Mouse (Mus musculus) MEL (cell line): ENCODE results near the gene Ttc25. TPM values are rescaled to one million over a fixed set of nuclear protein-coding genes. Genes with fewer than 3 reads are reported as not detected.

Experiments used
- DNase-seq: peaks from one replicate; pipeline ENCODE4 v3.0.0; 2011; ENCODE audit warnings: low read depth, low spot score
- H3K27ac ChIP-seq: 2 replicates; pipeline ENCODE4 v1.5.1; 2012; ENCODE audit warnings: low read depth, mild to moderate bottlenecking, control low read depth, low read length, moderate library complexity; ENCODE audit not compliant: control insufficient read depth
- H3K27me3 ChIP-seq, 2 experiments: fragments of 150-350 bp in 1 of 2; sonication (generic) in 1 of 2; 2 replicates each; pipeline ENCODE4 v1.6.1; 2012; ENCODE audit warnings: low read length in 2 of 2, mild to moderate bottlenecking in 2 of 2, improper control_type of control experiment in 1 of 2, moderate library complexity in 1 of 2; ENCODE audit not compliant: insufficient read depth in 2 of 2, control insufficient read depth in 1 of 2
- H3K36me3 ChIP-seq, 2 experiments: 2 replicates each; pipeline ENCODE4 v1.6.1; 2012 to 2014; ENCODE audit warnings: low read length in 2 of 2, improper control_type of control experiment in 1 of 2, inconsistent platforms in 1 of 2, mild to moderate bottlenecking in 1 of 2; ENCODE audit not compliant: insufficient read depth in 2 of 2, control insufficient read depth in 1 of 2
- H3K4me1 ChIP-seq, 2 experiments: fragments of 150-350 bp in 1 of 2; sonication (generic) in 1 of 2; 2 replicates each; pipeline ENCODE4 v1.6.1; 2012; ENCODE audit warnings: low read length in 2 of 2, improper control_type of control experiment in 1 of 2, mild to moderate bottlenecking in 1 of 2; ENCODE audit not compliant: insufficient read depth in 2 of 2, control insufficient read depth in 1 of 2
- H3K4me3 ChIP-seq, 2 experiments: fragments of 150-350 bp in 1 of 2; sonication (generic) in 1 of 2; 2 replicates each; pipeline ENCODE4 v1.5.1; 2012; ENCODE audit warnings: low read depth in 2 of 2, low read length in 2 of 2, mild to moderate bottlenecking in 2 of 2, moderate library complexity in 2 of 2, control low read depth in 1 of 2, improper control_type of control experiment in 1 of 2; ENCODE audit not compliant: control insufficient read depth in 1 of 2, insufficient read depth in 1 of 2
- H3K79me2 ChIP-seq: 2 replicates; pipeline ENCODE4 v1.6.1; 2012; ENCODE audit warnings: mild to moderate bottlenecking, low read length, moderate library complexity; ENCODE audit not compliant: control insufficient read depth, poor library complexity, insufficient read depth
- H3K9ac ChIP-seq: 2 replicates; pipeline ENCODE4 v1.6.1; 2012; ENCODE audit warnings: low read depth, mild to moderate bottlenecking, control low read depth, low read length, moderate library complexity; ENCODE audit not compliant: control insufficient read depth, poor library complexity, severe bottlenecking
- H3K9me3 ChIP-seq: fragments of 150-350 bp; sonication (generic); replicated peaks from 2 replicates; pipeline ENCODE4 v1.6.1; 2012; ENCODE audit warnings: mild to moderate bottlenecking, low read length, improper control_type of control experiment, moderate library complexity; ENCODE audit not compliant: insufficient read depth
- BHLHE40 ChIP-seq: IDR thresholded peaks from 2 replicates; pipeline ENCODE4 v1.6.1; 2012; ENCODE audit warnings: low read depth, mild to moderate bottlenecking, inconsistent platforms, low read length, improper control_type of control experiment, borderline replicate concordance
- CTCF ChIP-seq, 3 experiments: IDR thresholded peaks in 2 of 3; conservative IDR thresholded peaks in 1 of 3; 2 replicates each; pipeline ENCODE4 v1.5.1; 2011 to 2012; ENCODE audit warnings: low read length in 3 of 3, low read depth in 2 of 3, mild to moderate bottlenecking in 2 of 3, improper control_type of control experiment in 1 of 3, inconsistent platforms in 1 of 3, mixed read lengths in 1 of 3, moderate library complexity in 1 of 3; ENCODE audit not compliant: control insufficient read depth in 1 of 3, insufficient read depth in 1 of 3, poor library complexity in 1 of 3, severe bottlenecking in 1 of 3
- ELF1 ChIP-seq: IDR thresholded peaks from 2 replicates; pipeline ENCODE4 v1.6.1; 2014; ENCODE audit warnings: low read depth, mild to moderate bottlenecking, inconsistent platforms, low read length, improper control_type of control experiment, moderate library complexity
- EP300 ChIP-seq, 2 experiments: IDR thresholded peaks; 2 replicates each; pipeline ENCODE4 v1.6.1; 2011; ENCODE audit warnings: improper control_type of control experiment in 2 of 2, low read length in 2 of 2, low read depth in 1 of 2, mild to moderate bottlenecking in 1 of 2
- ETS1 ChIP-seq: IDR thresholded peaks from 2 replicates; pipeline ENCODE4 v1.6.1; 2012; ENCODE audit warnings: low read depth, mild to moderate bottlenecking, inconsistent platforms, low read length, improper control_type of control experiment, moderate library complexity
- HCFC1 ChIP-seq: IDR thresholded peaks from 2 replicates; pipeline ENCODE4 v1.6.1; 2012; ENCODE audit warnings: low read depth, mild to moderate bottlenecking, inconsistent platforms, low read length, improper control_type of control experiment, moderate library complexity
- JUND ChIP-seq: IDR thresholded peaks from 2 replicates; pipeline ENCODE4 v1.6.1; 2011; ENCODE audit warnings: low read depth, mild to moderate bottlenecking, improper control_type of control experiment, low read length
- MAFK ChIP-seq: IDR thresholded peaks from 2 replicates; pipeline ENCODE4 v1.6.1; 2011; ENCODE audit warnings: low read depth, mild to moderate bottlenecking, low read length, improper control_type of control experiment, borderline replicate concordance
- MAX ChIP-seq: IDR thresholded peaks from 2 replicates; pipeline ENCODE4 v1.6.1; 2011; ENCODE audit warnings: low read length, improper control_type of control experiment
- MAZ ChIP-seq: IDR thresholded peaks from 2 replicates; pipeline ENCODE4 v1.6.1; 2012; ENCODE audit warnings: low read depth, mild to moderate bottlenecking, inconsistent platforms, low read length, improper control_type of control experiment
- MEF2A ChIP-seq: IDR thresholded peaks from 2 replicates; pipeline ENCODE4 v1.6.1; 2014; ENCODE audit warnings: low read depth, mild to moderate bottlenecking, inconsistent platforms, low read length, improper control_type of control experiment; ENCODE audit not compliant: poor library complexity, insufficient replicate concordance, severe bottlenecking; ENCODE audit errors: extremely low read depth
- MXI1 ChIP-seq: IDR thresholded peaks from 2 replicates; pipeline ENCODE4 v1.6.1; 2011; ENCODE audit warnings: mild to moderate bottlenecking, low read depth, low read length, improper control_type of control experiment
- MYB ChIP-seq: IDR thresholded peaks from 2 replicates; pipeline ENCODE4 v1.6.1; 2011; ENCODE audit warnings: mild to moderate bottlenecking, low read depth, low read length, improper control_type of control experiment
- MYC ChIP-seq: IDR thresholded peaks from 2 replicates; pipeline ENCODE4 v1.6.1; 2011; ENCODE audit warnings: low read depth, mild to moderate bottlenecking, low read length, improper control_type of control experiment, moderate library complexity
- NELFE ChIP-seq: IDR thresholded peaks from 2 replicates; pipeline ENCODE4 v1.6.1; 2011; ENCODE audit warnings: low read depth, low read length, improper control_type of control experiment
- NRF1 ChIP-seq: IDR thresholded peaks from 2 replicates; pipeline ENCODE4 v1.6.1; 2014; ENCODE audit warnings: low read depth, mild to moderate bottlenecking, inconsistent platforms, low read length, improper control_type of control experiment, moderate library complexity; ENCODE audit not compliant: poor library complexity, insufficient read depth, severe bottlenecking
- POLR2AphosphoS5 ChIP-seq: IDR thresholded peaks from 2 replicates; pipeline ENCODE4 v1.6.1; 2012; ENCODE audit warnings: low read depth, borderline replicate concordance, mild to moderate bottlenecking, inconsistent platforms, low read length, moderate library complexity, mixed read lengths
- RAD21 ChIP-seq: IDR thresholded peaks from 2 replicates; pipeline ENCODE4 v1.6.1; 2011; ENCODE audit warnings: mild to moderate bottlenecking, low read depth, low read length, improper control_type of control experiment
- RCOR1 ChIP-seq: IDR thresholded peaks from 2 replicates; pipeline ENCODE4 v1.6.1; 2012; ENCODE audit warnings: low read depth, mild to moderate bottlenecking, inconsistent platforms, low read length, improper control_type of control experiment
- SMC3 ChIP-seq: IDR thresholded peaks from 2 replicates; pipeline ENCODE4 v1.6.1; 2011; ENCODE audit warnings: low read depth, low read length, improper control_type of control experiment
- TAL1 ChIP-seq: IDR thresholded peaks from 2 replicates; pipeline ENCODE4 v1.6.1; 2012; ENCODE audit warnings: mild to moderate bottlenecking, inconsistent platforms, low read length, moderate library complexity, mixed read lengths
- TBP ChIP-seq: IDR thresholded peaks from 2 replicates; pipeline ENCODE4 v1.8.0; 2011; ENCODE audit warnings: low read depth, low read length, improper control_type of control experiment
- TCF12 ChIP-seq: IDR thresholded peaks from 2 replicates; pipeline ENCODE4 v1.6.1; 2014; ENCODE audit warnings: low read depth, mild to moderate bottlenecking, inconsistent platforms, low read length, improper control_type of control experiment, moderate library complexity
- UBTF ChIP-seq: IDR thresholded peaks from 2 replicates; pipeline ENCODE4 v1.6.1; 2012; ENCODE audit warnings: low read depth, mild to moderate bottlenecking, inconsistent platforms, low read length, improper control_type of control experiment, moderate library complexity, borderline replicate concordance; ENCODE audit not compliant: insufficient read depth
- USF1 ChIP-seq: IDR thresholded peaks from 2 replicates; pipeline ENCODE4 v1.6.1; 2014; ENCODE audit warnings: low read depth, mild to moderate bottlenecking, inconsistent platforms, low read length, improper control_type of control experiment, moderate library complexity
- USF2 ChIP-seq, 2 experiments: IDR thresholded peaks; 2 replicates each; pipeline ENCODE4 v1.6.1; 2011 to 2012; ENCODE audit warnings: improper control_type of control experiment in 2 of 2, low read length in 2 of 2, borderline replicate concordance in 1 of 2, inconsistent platforms in 1 of 2, low read depth in 1 of 2, mild to moderate bottlenecking in 1 of 2; ENCODE audit not compliant: insufficient read depth in 1 of 2
- ZC3H11A ChIP-seq: IDR thresholded peaks from 2 replicates; pipeline ENCODE4 v1.6.1; 2012; ENCODE audit warnings: low read depth, mild to moderate bottlenecking, inconsistent platforms, low read length, improper control_type of control experiment
- ZKSCAN1 ChIP-seq: IDR thresholded peaks from 2 replicates; pipeline ENCODE4 v1.6.1; 2012; ENCODE audit warnings: low read depth, mild to moderate bottlenecking, inconsistent platforms, low read length, improper control_type of control experiment, moderate library complexity
- ZNF384 ChIP-seq: IDR thresholded peaks from 2 replicates; pipeline ENCODE4 v1.6.1; 2012; ENCODE audit warnings: low read depth, mild to moderate bottlenecking, inconsistent platforms, low read length, improper control_type of control experiment
- polyA plus RNA-seq, 2 experiments: library from polyadenylated mRNA; stranded (reverse) in 1 of 2; unstranded in 1 of 2; fragments of >175 nt in 1 of 2; fragments of >200 nt in 1 of 2; gene quantifications; 2 replicates each; pipeline versions ENCODE4 v1.2.1 to v1.2.4; 2012; ENCODE audit warnings: low replicate concordance in 2 of 2, low read depth in 1 of 2; ENCODE audit not compliant: insufficient read length in 2 of 2, insufficient read depth in 1 of 2, missing spikeins in 1 of 2
- total RNA-seq: library from RNA; depleted of rRNA; stranded (reverse); fragments of 300-350 nt; gene quantifications from 2 replicates; pipeline ENCODE4 v1.2.3, GENCODE M21; 2012

Gene Ttc25
- total and polyA plus RNA-seq, 3 experiments = 0.46 to 0.92 TPM; not detected in 1

DNA sequence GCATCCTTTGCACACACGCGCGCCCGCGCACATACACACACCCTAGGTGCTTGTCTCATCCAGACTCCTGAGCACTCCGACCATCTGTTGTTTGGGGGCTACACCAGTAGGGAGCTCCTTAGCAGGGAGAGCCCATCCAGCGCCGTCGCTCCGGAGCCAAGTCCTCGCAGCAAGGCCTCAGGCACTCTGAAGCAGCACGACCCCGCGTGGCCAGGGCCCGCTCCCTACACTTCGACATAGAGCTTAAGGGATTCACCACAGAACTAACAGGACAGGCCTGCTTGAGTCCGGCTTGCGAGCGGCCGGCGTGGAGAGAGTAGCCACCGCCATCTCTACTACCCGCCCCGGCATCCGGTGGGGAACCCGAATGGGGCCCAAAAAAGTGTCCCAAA, 18.3 kb upstream of the Ttc25 start (continued):
- TF ChIP-seq ETS1 (no peak), ZNF384 (no peak), ZKSCAN1 (no peak), USF2 (IDR thresholded peaks at IDR 0.05; ENCODE audit: borderline replicate concordance in 1 of 2, insufficient read depth in 1 of 2, low read depth in 1 of 2, low read length in 2 of 2) (no peak), TBP (0 out of 2 replicates have a peak, but pooled peaks have one; percentile 22), MAZ (peak; percentile 31; the same call in 1 of the 2 replicates), MAX (no peak), TCF12 (no peak), NRF1 (0 out of 2 replicates have a peak, but pooled peaks have one; percentile 8), MYB (no peak), MEF2A (no peak), RAD21 (no peak)
- TF ChIP-seq, all 39 proteins: peak for 4

DNA sequence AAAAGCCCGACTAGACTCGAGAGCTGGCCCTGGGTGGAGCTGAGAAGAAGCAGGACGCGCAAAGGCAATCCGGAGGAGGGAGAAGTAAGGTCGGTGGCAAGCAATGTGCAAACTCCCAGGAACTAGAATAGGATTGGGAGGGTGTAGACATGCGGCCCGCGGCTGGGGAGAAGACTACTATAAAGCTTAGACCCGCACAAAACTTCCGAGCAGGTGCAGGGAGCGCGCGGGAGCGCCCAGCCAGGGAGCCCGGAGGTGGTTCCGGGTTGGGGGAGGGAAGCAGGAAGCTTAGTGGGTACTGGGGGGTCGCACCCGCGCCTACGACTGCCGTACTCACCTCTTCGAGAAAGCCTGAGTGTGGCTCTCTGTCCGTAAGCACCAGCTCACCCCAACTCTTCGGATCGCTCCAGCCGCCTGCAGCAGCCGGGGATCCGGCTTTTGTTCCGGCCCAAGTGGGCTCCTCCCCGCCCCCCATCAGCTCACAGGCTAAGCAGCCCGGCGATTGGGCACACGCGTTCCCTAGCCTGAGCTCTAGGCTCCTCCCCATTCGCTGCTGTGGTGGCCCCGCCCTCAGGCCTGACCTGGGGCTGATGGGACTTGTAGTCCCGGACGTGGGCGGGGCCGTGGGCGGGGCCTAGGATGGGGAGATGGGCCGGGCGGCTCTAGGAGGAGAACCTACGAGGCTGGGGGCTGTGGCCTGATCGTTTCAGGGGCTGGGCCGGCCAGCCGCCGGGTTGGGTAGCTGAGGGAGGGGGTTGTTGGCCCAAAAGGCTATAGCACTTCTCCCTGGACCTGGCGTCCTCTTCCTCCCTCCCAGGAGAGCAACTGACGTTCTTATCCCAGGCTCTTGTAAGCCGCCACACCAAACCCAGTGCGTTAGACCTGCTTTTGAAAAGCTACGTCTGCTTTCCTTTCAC, 17.7 kb upstream of the Ttc25 start, which contains the start of gene Acly:
Gene Acly, minus strand, starts transcription at position 543 of the 917 bp plus-strand sequence.
- Histone ChIP-seq H3K27ac (peak within 1 kb of the TSS; percentile 71), H3K4me1 (peaks cover 0 to 22% of the 10 kb centered on the region in 2 experiments; a peak in 3 of 4 replicates), H3K4me3 (peak within 1 kb of the TSS; percentile 88 to 93), H3K36me3 (peaks cover 11 to 23% of the 10 kb centered on the region in 2 experiments; a peak in 3 of 4 replicates), H3K9me3 (no peaks in the 10 kb centered on the region), H3K79me2 (peaks cover 30% of the 10 kb centered on the region), H3K27me3 (no peaks in the 10 kb centered on the region), H3K9ac (peak within 1 kb of the TSS; percentile 89)
- peak; percentile 100 for DNase-seq
- TF ChIP-seq POLR2AphosphoS5 (no peak), TCF12 (peak; percentile 74; the same call in 1 of the 2 replicates), MAX (peak; percentile 83), NELFE (peak; percentile 100), TAL1 (no peak), TBP (peak; percentile 98), BHLHE40 (0 out of 2 replicates have a peak, but pooled peaks have one; percentile 4), RCOR1 (no peak), ZNF384 (0 out of 2 replicates have a peak, but pooled peaks have one; percentile 19), MXI1 (peak; percentile 83), SMC3 (no peak), JUND (no peak), USF1 (peak; percentile 65), EP300 (IDR thresholded peaks at IDR 0.05; ENCODE audit: low read depth in 1 of 2, low read length in 2 of 2) (peak in 1 of 2 experiments; percentile 36; a peak in 1 of 4 replicates), MAZ (peak; percentile 26), MAFK (0 out of 2 replicates have a peak, but pooled peaks have one; percentile 11), HCFC1 (peak; percentile 98), ELF1 (peak; percentile 84), RAD21 (no peak), CTCF (IDR thresholded peaks at IDR 0.05 in 2 of 3, conservative IDR thresholded peaks at IDR 0.05 in 1 of 3; ENCODE audit: control insufficient read depth in 1 of 3, insufficient read depth in 1 of 3, low read depth in 2 of 3, low read length in 3 of 3, poor library complexity in 1 of 3, severe bottlenecking in 1 of 3) (no peak), ZC3H11A (no peak), ETS1 (0 out of 2 replicates have a peak, but pooled peaks have one; percentile 40), UBTF (no peak; the same call in 1 of the 2 replicates), NRF1 (peak; percentile 47; the same call in 1 of the 2 replicates), MYC (peak; percentile 70)
